In genomic region chr4:52036765-52037353, GRCm38 (mm10) we compare ENCODE assay signal across 23 mouse cellular contexts.
A peak's percentile ranks its signal among the peaks of the same experiment; 100 is the strongest.
DNase-seq lines count a peak whose midpoint lies in the region; ATAC-seq and TF ChIP-seq lines count a peak whose summit lies in the region.
"Had no signal": no experiment of that assay in that cellular context is flagged by ENCODE, and none has a peak within 500 bp of the region (broad histone marks: within the 10 kb centered on the region; RNA-seq: fewer than 3 reads in every experiment).

No protein-coding gene starts in this region.

- H3K27ac ChIP-seq in heart, embryonic 14.5 days (replicated peaks in 1 of 2; ENCODE audit: control insufficient read depth in 1 of 2, insufficient read depth in 1 of 2, low read depth in 2 of 2, low read length in 2 of 2), result 0 out of 4 replicates have a peak overlapping the region, but pooled peaks of 1 of the 2 experiments have one; percentile 19
- no peak overlapping the region for H3K27ac ChIP-seq in lung, embryonic 14.5 days (ENCODE audit: low read depth)
- H3K27ac ChIP-seq: embryonic facial prominence, embryonic 15.5 days; forebrain, embryonic 10.5 days; gastrocnemius, adult 2 months; hindbrain, embryonic 12.5 days had no signal

- TF ChIP-seq CTCF in lung, embryonic 14.5 days (IDR thresholded peaks at IDR 0.05; ENCODE audit: low read depth), result no peak
- TF ChIP-seq CTCF in lung, adult 2 months (IDR thresholded peaks at IDR 0.05; ENCODE audit: insufficient read depth, low read length), result no peak
- TF ChIP-seq CTCF in brain, embryonic 14.5 days (IDR thresholded peaks at IDR 0.05; ENCODE audit: borderline replicate concordance, extremely low read depth, insufficient read depth, insufficient read length), result no peak

- H3K9ac ChIP-seq in heart, embryonic 14.5 days (ENCODE audit: low read length), result no peak overlapping the region
- H3K9ac ChIP-seq in lung, embryonic 14.5 days, result no peak overlapping the region
- H3K9ac ChIP-seq: embryonic facial prominence, embryonic 15.5 days; hindbrain, embryonic 12.5 days had no signal

- 16% methylated on average over 11 of the region's 11 CpGs for WGBS in heart, embryonic 14.5 days
- 23% methylated on average over 11 of the region's 11 CpGs for WGBS in lung, embryonic 14.5 days
- WGBS in lung, adult 2 months, result 27% methylated on average over 11 of the region's 11 CpGs

- H3K9me3 ChIP-seq in heart, embryonic 14.5 days (ENCODE audit: control insufficient read depth, low read length), result no peaks in the 10 kb centered on the region
- no peaks in the 10 kb centered on the region for H3K9me3 ChIP-seq in lung, embryonic 14.5 days (ENCODE audit: low read depth, low read length)
- H3K9me3 ChIP-seq: embryonic facial prominence, embryonic 15.5 days; forebrain, embryonic 10.5 days; hindbrain, embryonic 12.5 days had no signal

- peak overlapping the region; percentile 21; the same call in 1 of the 2 replicates for H3K4me2 ChIP-seq in heart, embryonic 14.5 days (ENCODE audit: low read length)
- H3K4me2 ChIP-seq in lung, embryonic 14.5 days, result no peak overlapping the region
- H3K4me2 ChIP-seq: embryonic facial prominence, embryonic 15.5 days; hindbrain, embryonic 12.5 days had no signal

- no peaks in the 10 kb centered on the region for H3K27me3 ChIP-seq in heart, embryonic 14.5 days (ENCODE audit: control insufficient read depth, insufficient read depth, low read length)
- H3K27me3 ChIP-seq in lung, embryonic 14.5 days (ENCODE audit: insufficient read depth, low read length), result no peaks in the 10 kb centered on the region
- H3K27me3 ChIP-seq: embryonic facial prominence, embryonic 15.5 days; hindbrain, embryonic 12.5 days had no signal

- H3K36me3 ChIP-seq in heart, embryonic 14.5 days (ENCODE audit: control insufficient read depth, insufficient read depth, low read length), result no peaks in the 10 kb centered on the region
- no peaks in the 10 kb centered on the region for H3K36me3 ChIP-seq in lung, embryonic 14.5 days (ENCODE audit: insufficient read depth)
- H3K36me3 ChIP-seq: embryonic facial prominence, embryonic 15.5 days; forebrain, embryonic 10.5 days; hindbrain, embryonic 12.5 days had no signal

- H3K4me3 ChIP-seq in heart, embryonic 14.5 days (ENCODE audit: control insufficient read depth in 1 of 2, insufficient read depth in 1 of 2, low read depth in 1 of 2, low read length in 2 of 2), result no peak overlapping the region
- no peak overlapping the region for H3K4me3 ChIP-seq in lung, embryonic 14.5 days (ENCODE audit: low read depth, low read length)
- no peak overlapping the region for H3K4me3 ChIP-seq in lung, adult 2 months (replicated peaks; ENCODE audit: extremely low read depth, low read depth, low read length)
- H3K4me3 ChIP-seq: embryonic facial prominence, embryonic 15.5 days; erythroblast, embryonic 14.5 days; forebrain, embryonic 10.5 days; gastrocnemius, adult 2 months; hindbrain, embryonic 12.5 days had no signal

- DNase-seq in heart, adult 9 months (ENCODE audit: low spot score in 2 of 2), result no peak
- peak; percentile 17 for DNase-seq in lung, embryonic 14.5 days
- DNase-seq in lung, adult 2 months, result no peak
- DNase-seq in brain, adult 2 months (ENCODE audit: low read depth, low spot score), result peak; percentile 3
- peak; percentile 37 for DNase-seq in brain, embryonic 14.5 days (ENCODE audit: low read depth)
- DNase-seq: adrenal gland, adult 2 months; adrenal gland, postnatal 25 days; cerebellum, adult 11 months; cerebellum, adult 8-10 months; cerebellum, postnatal 14 days; embryo, embryonic 11 days; gastrocnemius, adult 2 months; gastrocnemius, postnatal 25 days; heart, postnatal 4 days had no signal

- TF ChIP-seq POLR2A in lung, adult 2 months (IDR thresholded peaks at IDR 0.05; ENCODE audit: borderline replicate concordance, extremely low read depth, low read depth, low read length), result no peak
- no peak for TF ChIP-seq POLR2A in brain, embryonic 14.5 days (IDR thresholded peaks at IDR 0.05; ENCODE audit: borderline replicate concordance, extremely low read depth, insufficient read depth, insufficient read length, poor library complexity, severe bottlenecking)

- ATAC-seq in heart, embryonic 14.5 days (ENCODE audit: insufficient number of reproducible peaks, insufficient read depth, low FRiP score, low read depth), result peak; percentile 66
- 0 out of 2 replicates have a peak, but pooled peaks have one; percentile 8 for ATAC-seq in lung, embryonic 14.5 days (ENCODE audit: insufficient read depth)
- ATAC-seq: forebrain, embryonic 14.5 days; hindbrain, embryonic 16.5 days; inflammation-experienced regulatory T-cells, adult 6 months; intestine, postnatal 0 days had no signal

- H3K4me1 ChIP-seq in heart, embryonic 14.5 days (ENCODE audit: control insufficient read depth in 2 of 2, insufficient read depth in 2 of 2, low read length in 2 of 2), result peaks cover 0 to 2% of the 10 kb centered on the region in 2 experiments; a peak in 1 of 4 replicates
- H3K4me1 ChIP-seq in lung, embryonic 14.5 days (ENCODE audit: insufficient read depth), result no peaks in the 10 kb centered on the region
- H3K4me1 ChIP-seq in lung, adult 2 months (ENCODE audit: control insufficient read depth, insufficient read depth, low read length), result no peaks in the 10 kb centered on the region
- H3K4me1 ChIP-seq: embryonic facial prominence, embryonic 15.5 days; forebrain, embryonic 10.5 days; hindbrain, embryonic 12.5 days had no signal

Comparison
In these comparisons a context has a peak if more than half of its experiments do, and no peak if none do; other contexts are left out.
1. DNase-seq: peak in lung, embryonic 14.5 days (single experiment), brain, adult 2 months (single experiment) and brain, embryonic 14.5 days (single experiment); none in heart, adult 9 months (0 of 2) and lung, adult 2 months (single experiment).